Mouse (Mus musculus) hindbrain, embryonic 13.5 days (tissue): ENCODE measurements around the gene Fcrlb. TPM values are rescaled to one million over a fixed set of nuclear protein-coding genes. Genes with fewer than 3 reads are reported as not detected.

ENCODE experiments used
- ATAC-seq: fragments of 200-750 bp; cut with Nextera tagmentation; 2 replicates; pipeline ENCODE4 v1.8.0; 2017; ENCODE audit warnings: moderate TSS enrichment; ENCODE audit not compliant: low FRiP score
- H3K27ac ChIP-seq: fragments of 300-500 bp; sonication (generic); 2 replicates; pipeline ENCODE4 v1.5.1; 2015; ENCODE audit warnings: inconsistent platforms, mild to moderate bottlenecking, moderate library complexity
- H3K27me3 ChIP-seq: fragments of 300-500 bp; sonication (generic); 2 replicates; pipeline ENCODE4 v1.6.1; 2015; ENCODE audit warnings: mild to moderate bottlenecking, inconsistent platforms
- H3K36me3 ChIP-seq: fragments of 300-500 bp; sonication (generic); 2 replicates; pipeline ENCODE4 v1.6.1; 2015; ENCODE audit warnings: mild to moderate bottlenecking, inconsistent platforms
- H3K4me1 ChIP-seq: fragments of 300-500 bp; sonication (generic); replicated peaks from 2 replicates; pipeline ENCODE4 v1.6.1; 2015; ENCODE audit warnings: inconsistent platforms
- H3K4me2 ChIP-seq: fragments of 300-500 bp; sonication (generic); 2 replicates; pipeline ENCODE4 v1.6.1; 2015; ENCODE audit warnings: inconsistent platforms, mild to moderate bottlenecking, moderate library complexity
- H3K4me3 ChIP-seq: fragments of 300-500 bp; sonication (generic); 2 replicates; pipeline ENCODE4 v1.5.1; 2015; ENCODE audit warnings: mild to moderate bottlenecking, inconsistent platforms
- H3K9ac ChIP-seq: fragments of 300-500 bp; sonication (generic); 2 replicates; pipeline ENCODE4 v1.6.1; 2015; ENCODE audit warnings: mild to moderate bottlenecking, inconsistent platforms
- H3K9me3 ChIP-seq: fragments of 300-500 bp; sonication (generic); 2 replicates; pipeline ENCODE4 v1.6.1; 2016; ENCODE audit warnings: inconsistent platforms
- whole genome bisulfite sequencing: fragments of 180-500 bp; shearing (Covaris S2); methylation state at CpG from one replicate; pipeline ENCODE4 v1.1.7; 2015; 5-methylcytosine and 5-hydroxymethylcytosine counted together
- polyA plus RNA-seq: library from polyadenylated mRNA; unstranded; fragments of >200 nt; fragmentation: Nextera tagmentation; extraction: Ambion mirVana; gene quantifications from 2 replicates; pipeline ENCODE4 v1.2.1, GENCODE M21; 2015

Fcrlb gene
- polyA plus RNA-seq, 1 experiment from 2014 or later: 0.43 TPM

DNA sequence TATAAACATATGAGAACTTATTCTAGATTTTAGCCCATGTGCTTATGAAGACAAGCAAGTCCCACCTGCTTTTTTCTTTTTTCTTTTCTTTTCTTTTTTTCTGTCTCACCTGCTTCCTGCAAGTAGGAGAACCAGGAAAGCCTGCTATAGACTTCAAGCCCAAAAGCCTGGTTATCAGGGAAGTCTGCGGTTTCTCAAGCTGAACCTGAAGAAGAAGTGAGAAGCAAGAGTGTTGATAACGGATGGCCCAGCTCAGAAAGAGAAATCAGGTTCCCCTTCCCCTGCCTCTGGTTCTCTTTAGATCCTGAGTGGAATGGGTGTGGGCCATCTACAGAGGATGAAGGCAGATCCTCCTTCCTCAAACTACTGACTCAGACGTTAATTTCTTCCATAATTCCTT, 19.3 kb upstream of the Fcrlb start:
- 85% methylated on average over 3 of the region's 3 CpGs for WGBS
- H3K4me1 ChIP-seq: no peaks in the 10 kb centered on the region
- ATAC-seq: no peak

DNA sequence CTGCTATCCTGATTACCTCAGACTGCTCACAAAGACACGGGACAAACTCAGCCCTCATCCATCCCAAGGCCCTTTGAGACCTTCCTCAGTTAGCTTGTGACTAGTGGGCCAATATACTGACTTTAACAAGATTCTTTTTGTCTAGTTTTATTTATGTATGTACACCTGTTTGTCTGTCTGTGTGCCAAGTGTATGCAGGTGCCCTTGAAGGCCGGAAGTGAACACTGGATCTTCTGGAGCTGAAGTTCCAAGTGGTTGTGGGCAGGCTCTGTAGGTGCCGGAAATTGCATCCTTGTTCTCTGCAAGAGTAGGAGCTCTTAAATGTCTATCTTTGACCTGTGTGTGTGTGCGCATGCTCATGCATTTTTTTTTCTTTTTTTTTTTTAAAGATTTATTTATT, 16.5 kb upstream of the Fcrlb start:
- Histone ChIP-seq H3K4me3 (no peak overlapping the region), H3K4me1 (no peaks in the 10 kb centered on the region), H3K27ac (no peak overlapping the region), H3K27me3 (no peaks in the 10 kb centered on the region), H3K9ac (no peak overlapping the region), H3K9me3 (no peaks in the 10 kb centered on the region), H3K36me3 (no peaks in the 10 kb centered on the region), H3K4me2 (no peak overlapping the region)
- WGBS: 89% methylated on average over 4 of the region's 4 CpGs
- no peak for ATAC-seq

More for the DNA sequence above, 19.3 kb upstream of the Fcrlb start:
- Histone ChIP-seq H3K9ac (no peak overlapping the region), H3K4me2 (no peak overlapping the region), H3K27me3 (no peaks in the 10 kb centered on the region), H3K9me3 (no peaks in the 10 kb centered on the region), H3K4me3 (no peak overlapping the region), H3K27ac (no peak overlapping the region), H3K36me3 (no peaks in the 10 kb centered on the region)

DNA sequence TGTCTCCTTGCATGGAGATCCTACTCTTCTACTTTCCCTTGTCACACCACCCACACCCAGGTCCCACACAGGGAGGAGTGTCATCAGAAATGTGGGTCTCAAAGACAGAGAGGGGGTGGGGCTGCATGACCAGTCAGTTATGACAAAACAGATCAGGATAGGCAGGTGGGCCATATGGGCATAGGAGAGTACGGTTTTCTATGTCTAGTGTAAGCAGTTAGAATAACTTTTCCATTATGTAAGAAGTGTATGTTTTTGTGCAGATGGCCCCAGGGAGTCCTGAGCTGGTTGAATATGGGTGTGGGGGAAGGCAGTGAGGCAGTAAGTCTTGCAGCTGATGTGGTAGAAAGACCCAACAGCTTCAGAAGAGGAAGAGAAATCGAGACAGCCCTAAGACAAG, 15.7 kb upstream of the Fcrlb start:
- no peak overlapping the region for H3K27ac ChIP-seq
- no peaks in the 10 kb centered on the region for H3K9me3 ChIP-seq
- H3K36me3 ChIP-seq: no peaks in the 10 kb centered on the region
- no peak overlapping the region for H3K9ac ChIP-seq
- no peaks in the 10 kb centered on the region for H3K4me1 ChIP-seq
- no peaks in the 10 kb centered on the region for H3K27me3 ChIP-seq
- WGBS: 81% methylated on average over 2 of the region's 2 CpGs
- no peak overlapping the region for H3K4me3 ChIP-seq
- ATAC-seq: no peak
- H3K4me2 ChIP-seq: no peak overlapping the region

DNA sequence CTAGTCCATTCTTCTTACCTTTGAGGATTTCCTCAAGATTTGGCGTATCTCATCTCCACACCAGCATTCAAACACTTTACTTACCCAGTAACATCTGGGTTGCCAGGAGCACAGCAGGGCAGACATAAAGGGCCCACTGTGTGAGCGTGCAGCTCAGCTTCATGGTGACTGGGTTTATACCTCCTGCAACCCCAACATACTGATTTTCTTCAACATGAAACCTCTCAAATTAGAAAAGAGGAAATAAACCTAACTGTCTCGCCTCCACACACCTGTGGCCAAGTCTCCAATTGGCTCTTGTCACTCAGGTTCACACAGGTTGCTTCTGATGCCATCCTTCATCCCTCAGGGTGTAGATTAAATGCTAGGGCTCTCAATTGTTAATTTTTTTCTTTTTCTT, 14.6 kb upstream of the Fcrlb start, which contains the start of gene Fcrla:
Gene Fcrla (minus strand): TSS at position 206 of the 400 bp plus-strand sequence.
- no peaks in the 10 kb centered on the region for H3K4me1 ChIP-seq
- WGBS: 90% methylated on average over 3 of the region's 3 CpGs

DNA sequence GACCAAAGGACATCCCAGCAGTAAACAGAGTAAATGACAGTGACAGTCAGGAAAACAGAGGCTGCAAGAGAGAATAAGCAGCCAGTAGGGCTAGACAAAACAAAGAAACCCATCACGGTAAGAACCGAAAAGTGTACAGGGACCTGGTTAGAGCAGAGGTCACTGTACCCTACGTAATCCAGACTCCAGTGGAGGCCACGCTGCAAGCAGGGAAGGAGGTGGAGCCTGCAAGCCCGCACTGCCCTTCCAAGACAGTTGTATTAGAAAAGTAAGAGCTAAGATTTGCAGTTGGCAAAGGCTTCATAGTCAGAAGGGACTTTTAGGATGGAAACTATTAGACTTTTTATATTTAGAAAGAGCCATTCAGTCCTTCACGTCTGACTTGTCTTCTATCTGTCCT, 14.2 kb upstream of the Fcrlb start:
- Histone ChIP-seq H3K9me3 (no peaks in the 10 kb centered on the region), H3K4me3 (no peak overlapping the region), H3K9ac (no peak overlapping the region), H3K27me3 (no peaks in the 10 kb centered on the region), H3K36me3 (no peaks in the 10 kb centered on the region), H3K4me2 (no peak overlapping the region), H3K4me1 (no peaks in the 10 kb centered on the region), H3K27ac (no peak overlapping the region)
- no peak for ATAC-seq
- WGBS: 71% methylated on average over 6 of the region's 6 CpGs

More for the DNA sequence above, 14.6 kb upstream of the Fcrlb start, which contains the start of gene Fcrla:
- Histone ChIP-seq H3K27me3 (no peaks in the 10 kb centered on the region), H3K4me2 (no peak within 1 kb of the TSS), H3K4me3 (no peak within 1 kb of the TSS), H3K9me3 (no peaks in the 10 kb centered on the region), H3K9ac (no peak within 1 kb of the TSS), H3K27ac (no peak within 1 kb of the TSS), H3K36me3 (no peaks in the 10 kb centered on the region)
- no peak for ATAC-seq

DNA sequence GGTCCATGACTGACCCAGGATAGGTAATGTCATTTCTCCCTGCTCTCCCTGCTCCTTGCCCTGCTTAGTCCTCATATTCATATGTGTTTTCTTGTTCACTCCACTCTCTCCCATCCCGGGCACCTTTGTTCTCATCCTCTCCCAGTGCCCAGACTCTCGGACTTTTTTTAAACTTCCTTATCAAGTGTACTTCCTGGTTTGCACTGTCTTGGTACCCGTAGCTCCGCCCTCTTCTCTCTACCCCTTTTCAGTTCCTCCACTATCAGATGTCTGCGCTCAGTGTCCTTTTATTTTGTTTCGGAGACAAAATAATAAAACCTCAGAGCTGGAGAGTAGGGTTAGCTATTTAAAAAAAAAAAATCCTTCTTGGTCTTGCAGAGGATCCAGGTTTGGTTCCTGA, 11.7 kb upstream of the Fcrlb start:
- Histone ChIP-seq H3K9ac (no peak overlapping the region), H3K4me3 (no peak overlapping the region), H3K4me1 (no peaks in the 10 kb centered on the region), H3K4me2 (no peak overlapping the region), H3K9me3 (no peaks in the 10 kb centered on the region), H3K36me3 (no peaks in the 10 kb centered on the region), H3K27ac (no peak overlapping the region), H3K27me3 (no peaks in the 10 kb centered on the region)
- WGBS: 89% methylated on average over 6 of the region's 6 CpGs
- ATAC-seq: no peak

DNA sequence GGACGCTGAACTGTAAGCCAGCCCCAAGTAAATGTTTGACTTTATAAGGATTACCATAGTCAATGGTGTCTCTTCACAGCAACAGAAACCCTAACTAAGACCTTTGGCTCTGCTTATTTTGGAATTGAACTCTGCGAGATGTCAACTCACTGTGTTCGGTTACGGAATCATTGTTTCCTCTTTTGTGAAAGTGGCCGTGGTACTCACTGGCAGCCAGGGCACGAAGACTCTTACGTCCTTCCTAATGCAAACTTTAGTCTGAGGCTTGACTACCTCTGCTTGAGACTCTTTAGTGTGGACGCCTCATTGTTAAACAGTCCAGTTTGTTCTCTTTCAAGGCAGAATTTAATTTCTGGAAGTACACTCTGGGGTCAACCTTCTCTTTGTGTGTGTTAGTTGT, 6.6 kb upstream of the Fcrlb start:
- no peaks in the 10 kb centered on the region for H3K4me1 ChIP-seq
- no peaks in the 10 kb centered on the region for H3K36me3 ChIP-seq
- H3K4me2 ChIP-seq: no peak overlapping the region
- 89% methylated on average over 8 of the region's 8 CpGs for WGBS
- H3K27ac ChIP-seq: no peak overlapping the region
- ATAC-seq: no peak
- no peaks in the 10 kb centered on the region for H3K27me3 ChIP-seq
- no peak overlapping the region for H3K4me3 ChIP-seq
- no peak overlapping the region for H3K9ac ChIP-seq
- H3K9me3 ChIP-seq: no peaks in the 10 kb centered on the region

DNA sequence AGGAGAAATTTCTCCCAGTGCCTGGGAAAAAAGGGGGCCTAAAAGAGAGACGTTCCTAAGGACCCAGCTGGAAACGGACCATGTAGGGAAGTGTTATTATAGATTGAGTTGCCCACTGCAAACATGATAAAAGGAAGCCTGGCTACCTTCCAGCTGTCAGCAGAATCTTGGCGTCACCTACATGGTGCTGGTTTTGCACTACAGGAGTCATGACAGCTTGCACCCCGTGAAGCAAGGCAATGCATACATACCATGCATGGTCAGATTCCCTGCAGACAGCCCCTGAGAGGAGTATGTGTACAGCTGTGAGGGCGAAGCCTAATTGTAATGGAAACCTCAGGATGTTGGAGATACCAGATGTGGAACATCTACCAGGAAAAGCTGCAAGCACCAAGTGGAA, 2.9 kb upstream of the Fcrlb start:
- ATAC-seq: no peak
- no peak overlapping the region for H3K27ac ChIP-seq
- peaks cover 4% of the 10 kb centered on the region; the same call in 1 of the 2 replicates for H3K27me3 ChIP-seq
- H3K9ac ChIP-seq: no peak overlapping the region
- no peaks in the 10 kb centered on the region for H3K4me1 ChIP-seq
- no peak overlapping the region for H3K4me2 ChIP-seq
- no peak overlapping the region for H3K4me3 ChIP-seq
- 80% methylated on average over 5 of the region's 5 CpGs for WGBS
- no peaks in the 10 kb centered on the region for H3K36me3 ChIP-seq
- no peaks in the 10 kb centered on the region for H3K9me3 ChIP-seq

DNA sequence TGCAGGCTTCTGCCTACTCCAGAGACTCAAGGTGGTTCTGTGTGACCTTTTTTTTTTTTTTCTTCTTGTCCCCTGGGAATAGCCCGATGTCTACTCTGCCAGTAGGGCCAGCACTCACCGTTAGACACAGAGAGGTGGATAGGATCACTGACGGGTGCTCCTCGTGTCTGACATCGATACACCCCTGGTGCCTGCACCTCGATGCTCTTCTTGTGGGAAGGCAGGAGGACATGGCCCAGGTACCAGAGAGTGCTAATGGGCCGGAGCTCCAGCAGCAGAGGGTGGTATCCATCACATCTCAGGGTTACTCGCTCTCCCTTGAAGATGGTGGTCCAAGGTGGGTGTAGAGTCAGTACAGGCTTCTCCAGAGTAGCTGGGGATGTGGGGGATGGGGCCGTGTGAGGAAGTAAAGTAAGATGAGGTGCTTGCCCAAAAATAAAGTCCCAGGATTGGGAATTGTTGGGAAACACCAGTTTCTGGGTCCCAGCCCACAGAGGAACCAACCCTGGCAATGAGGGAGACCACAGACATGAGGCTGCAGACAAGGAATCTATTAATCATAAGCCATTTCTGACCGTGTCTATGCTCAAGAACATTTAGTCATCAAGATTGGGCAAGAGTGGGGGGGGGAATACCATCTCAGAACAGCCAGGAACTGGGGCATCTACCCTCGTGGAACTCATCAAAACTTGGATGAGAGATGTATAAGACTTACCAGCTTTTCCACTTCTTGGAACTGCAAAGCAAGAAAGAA, 657 bp downstream of the Fcrlb start:
- Histone ChIP-seq H3K27me3 (peaks cover 39% of the 10 kb centered on the region), H3K9ac (no peak overlapping the region), H3K4me1 (peaks cover 15% of the 10 kb centered on the region), H3K9me3 (no peaks in the 10 kb centered on the region), H3K4me2 (no peak overlapping the region), H3K27ac (no peak overlapping the region), H3K4me3 (no peak overlapping the region), H3K36me3 (no peaks in the 10 kb centered on the region)
- WGBS: 88% methylated on average over 11 of the region's 11 CpGs
- no peak for ATAC-seq

DNA sequence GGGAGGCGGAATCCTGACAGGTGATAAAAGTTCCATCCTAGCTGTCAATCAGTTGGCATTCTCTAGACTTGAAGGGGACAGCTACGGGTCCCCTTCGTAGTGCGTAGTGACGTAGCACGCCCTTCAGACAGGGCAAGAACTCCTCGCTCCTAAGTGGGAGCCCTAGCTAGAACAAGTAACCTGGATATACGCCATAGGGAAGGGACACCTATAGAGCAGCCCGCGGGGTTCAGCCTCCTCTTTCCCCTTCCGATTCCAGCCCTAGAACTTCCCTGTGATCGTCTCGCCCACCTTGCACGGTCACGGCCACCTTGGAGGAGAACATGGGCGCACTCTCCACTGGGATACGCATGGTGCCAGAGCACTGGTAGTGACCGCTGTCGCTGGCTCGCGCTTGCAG, 4.4 kb downstream of the Fcrlb start:
- H3K27me3 ChIP-seq: peaks cover 69% of the 10 kb centered on the region
- H3K36me3 ChIP-seq: no peaks in the 10 kb centered on the region
- peaks cover 17% of the 10 kb centered on the region for H3K4me1 ChIP-seq
- no peak overlapping the region for H3K27ac ChIP-seq
- ATAC-seq: peak; percentile 80
- WGBS: 2% methylated on average over 21 of the region's 21 CpGs
- H3K4me2 ChIP-seq: peak overlapping the region; percentile 85
- no peaks in the 10 kb centered on the region for H3K9me3 ChIP-seq
- peak overlapping the region; percentile 55 for H3K4me3 ChIP-seq
- peak overlapping the region; percentile 77 for H3K9ac ChIP-seq

DNA sequence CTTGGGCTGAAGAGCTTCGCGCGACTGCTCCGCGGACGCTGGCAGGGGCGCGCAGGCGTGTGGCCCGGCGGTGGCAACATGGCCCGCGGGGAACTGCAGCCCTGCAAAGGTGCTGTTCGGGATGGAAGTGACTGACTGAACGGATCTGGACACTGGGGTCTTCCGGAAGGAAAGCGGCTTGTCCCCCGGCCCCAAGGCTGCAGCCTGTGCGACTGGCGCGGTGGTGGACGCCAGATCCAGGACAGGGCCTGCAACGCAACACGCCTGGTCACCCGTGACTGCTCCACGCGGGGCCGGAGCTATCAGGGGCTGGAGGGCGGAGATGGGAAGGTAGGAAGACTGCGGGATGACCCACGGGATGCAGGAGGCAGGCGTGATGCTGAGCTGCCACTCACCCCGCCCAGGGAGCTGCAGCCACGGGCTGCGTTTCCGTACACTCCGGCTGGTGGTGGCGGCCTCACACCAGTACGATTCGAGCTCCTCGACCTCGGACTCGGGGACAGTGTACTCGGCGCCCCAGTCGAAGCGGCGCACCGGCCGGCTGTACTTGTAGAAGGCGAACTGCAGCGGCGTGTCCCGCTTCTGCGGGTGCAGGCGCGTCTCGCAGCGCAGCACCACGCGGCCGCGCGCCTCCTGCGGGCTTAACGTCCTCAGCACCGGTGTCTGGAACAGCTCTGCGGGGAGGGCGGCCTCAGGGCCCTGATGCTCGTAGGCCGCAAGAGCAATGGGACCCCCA, 5.1 kb downstream of the Fcrlb start:
- peaks cover 76% of the 10 kb centered on the region for H3K27me3 ChIP-seq
- ATAC-seq: peak; percentile 85
- peak overlapping the region; percentile 77 for H3K9ac ChIP-seq
- H3K4me2 ChIP-seq: peak overlapping the region; percentile 85
- H3K36me3 ChIP-seq: no peaks in the 10 kb centered on the region
- H3K9me3 ChIP-seq: no peaks in the 10 kb centered on the region
- H3K4me1 ChIP-seq: peaks cover 17% of the 10 kb centered on the region
- H3K27ac ChIP-seq: no peak overlapping the region
- under 1% methylated on average over 71 of the region's 71 CpGs for WGBS
- H3K4me3 ChIP-seq: peak overlapping the region; percentile 55

DNA sequence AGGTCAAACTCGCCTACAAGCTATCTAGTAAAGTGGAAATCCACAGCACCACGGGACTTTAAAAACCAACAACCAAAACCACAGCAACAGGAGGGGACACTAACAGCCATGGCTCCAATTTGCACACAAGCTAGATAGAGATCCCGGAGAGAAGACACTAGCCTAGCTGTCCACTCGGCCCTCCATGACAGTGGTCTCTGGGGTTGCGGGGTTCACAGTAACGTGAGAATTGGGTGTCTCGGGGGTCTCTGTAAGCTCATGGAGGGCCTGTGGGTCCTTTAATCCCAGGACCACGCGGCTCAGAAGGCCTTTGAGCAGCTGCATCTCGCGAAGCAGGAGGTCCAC, 5.7 kb downstream of the Fcrlb start:
- ATAC-seq: no peak; the same call in 1 of the 2 replicates

DNA sequence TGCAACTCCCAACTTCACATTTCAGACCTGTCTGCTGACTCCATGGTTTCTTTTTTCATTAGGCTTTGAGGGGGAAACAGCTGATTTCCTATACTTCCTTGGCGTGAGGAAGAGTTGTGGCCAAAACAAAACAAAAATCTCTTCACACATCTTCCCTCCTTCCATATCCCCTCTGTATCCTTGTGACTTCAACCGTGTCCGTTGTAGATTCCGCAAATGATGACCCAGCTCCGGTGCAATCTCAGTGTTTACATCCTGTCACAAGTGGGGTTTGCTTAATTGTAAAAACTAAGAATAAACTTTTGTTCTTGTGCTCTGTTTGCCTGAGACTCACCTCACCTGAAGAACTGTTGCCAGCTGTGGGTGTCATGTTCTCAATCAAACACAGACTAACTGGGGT, 9.3 kb downstream of the Fcrlb start:
- no peak for ATAC-seq
- Histone ChIP-seq H3K9me3 (no peaks in the 10 kb centered on the region), H3K4me1 (peaks cover 14% of the 10 kb centered on the region), H3K4me3 (no peak overlapping the region), H3K9ac (no peak overlapping the region), H3K27ac (no peak overlapping the region), H3K36me3 (no peaks in the 10 kb centered on the region), H3K27me3 (peaks cover 57% of the 10 kb centered on the region), H3K4me2 (no peak overlapping the region)
- 79% methylated on average over 5 of the region's 5 CpGs for WGBS

More for the DNA sequence above, 5.7 kb downstream of the Fcrlb start:
- Histone ChIP-seq H3K4me3 (peak overlapping the region; percentile 55), H3K36me3 (no peaks in the 10 kb centered on the region), H3K9me3 (no peaks in the 10 kb centered on the region), H3K27ac (no peak overlapping the region), H3K4me1 (peaks cover 17% of the 10 kb centered on the region), H3K4me2 (peak overlapping the region; percentile 85), H3K9ac (peak overlapping the region; percentile 77), H3K27me3 (peaks cover 81% of the 10 kb centered on the region)
- WGBS: 24% methylated on average over 11 of the region's 11 CpGs
